Mouse (Mus musculus): ENCODE results near the gene Fcmr. TPM values are rescaled to one million over a fixed set of nuclear protein-coding genes. Genes with fewer than 3 reads are reported as not detected.

The Fcmr gene
- total RNA-seq (2023) = 57.6 TPM

GRCm38 (mm10) chr1:130865541-130866221 is at the start of gene Fcmr:
Gene Fcmr (plus strand): TSS chr1:130865669.

GRCm38 (mm10) chr1:130826448-130826847 is 39.0 kb upstream of the Fcmr start, which contains the start of gene Pigr:
Gene Pigr (plus strand): TSS chr1:130826684.

GRCm38 (mm10) chr1:130887354-130887753 is 21.9 kb downstream of the Fcmr start, which contains the start of gene Il24:
Gene Il24 (minus strand): TSS chr1:130887454.

GRCm38 (mm10) chr1:130911401-130912010 is 46.0 kb downstream of the Fcmr start, which contains the start of gene Il20:
Gene Il20 (minus strand): TSS chr1:130911451.

Other genes with a start within 250 kb of the Fcmr start
- not detected for gene Zp3r, start 236.0 kb upstream of the Fcmr start, total RNA-seq (2023)
- not detected for gene C4bp, start 204.0 kb upstream of the Fcmr start, total RNA-seq (2023)
- not detected for gene Gm29427, start 149.9 kb upstream of the Fcmr start, total RNA-seq (2023)
- 12.6 TPM for gene Yod1, start 148.3 kb upstream of the Fcmr start, total RNA-seq (2023)
- gene Pfkfb2, start 136.4 kb upstream of the Fcmr start, total RNA-seq (2023) = 16.1 TPM
- 0.62 TPM for gene AA986860, start 133.7 kb upstream of the Fcmr start, total RNA-seq (2023)
- gene Fcamr, start 64.8 kb upstream of the Fcmr start, total RNA-seq (2023) = not detected
- gene Pigr, start 39.0 kb upstream of the Fcmr start, total RNA-seq (2023) = 0.15 TPM
- not detected for gene Il24, start 21.8 kb downstream of the Fcmr start, total RNA-seq (2023)
- gene Il20, start 45.8 kb downstream of the Fcmr start, total RNA-seq (2023) = not detected
- not detected for gene Il19, start 74.4 kb downstream of the Fcmr start, total RNA-seq (2023)
- 1.2 TPM for gene Il10, start 154.2 kb downstream of the Fcmr start, total RNA-seq (2023)
- 72.0 TPM for gene Mapkapk2, start 232.2 kb downstream of the Fcmr start, total RNA-seq (2023)